Mouse (Mus musculus): ENCODE data around the gene Hspb8. TPM values are rescaled to one million over a fixed set of nuclear protein-coding genes. Genes with fewer than 3 reads are reported as not detected.
"Not testable (repeated sequence)": the region's sequence is repeated elsewhere in the genome, so short reads cannot be mapped to it uniquely, and the experiment has no call there.

Gene Hspb8
- polyA plus RNA-seq, 1 experiment from 2014 or later = 3.4 TPM

- Histone ChIP-seq H3K4me1 (ENCODE audit: control insufficient read depth, insufficient read depth, low read length) (no peaks in the 10 kb centered on the region), H3K4me3 (ENCODE audit: low read depth, low read length) (no peak overlapping the region), H3K9me3 (ENCODE audit: control insufficient read depth, low read length) (no peaks in the 10 kb centered on the region), H3K27me3 (ENCODE audit: control insufficient read depth, insufficient read depth, low read length) (no peaks in the 10 kb centered on the region), H3K4me2 (ENCODE audit: low read depth, low read length) (no peak overlapping the region), H3K36me3 (ENCODE audit: control insufficient read depth, insufficient read depth, low read length) (no peaks in the 10 kb centered on the region), H3K9ac (replicated peaks; ENCODE audit: low read depth, low read length) (no peak overlapping the region), H3K27ac (ENCODE audit: low read depth, low read length) (no peak overlapping the region)
- no peak for ATAC-seq (ENCODE audit: low read depth)
- WGBS = 88% methylated on average over 9 of the region's 9 CpGs
These were observed 35.2 kb downstream of the Hspb8 start for GRCm38 (mm10) chr5:116387302-116387935.

GRCm38 (mm10) chr5:116386020-116386419 is 36.6 kb downstream of the Hspb8 start:
- Histone ChIP-seq H3K36me3 (ENCODE audit: control insufficient read depth, insufficient read depth, low read length) (no peaks in the 10 kb centered on the region), H3K4me3 (ENCODE audit: low read depth, low read length) (no peak overlapping the region), H3K4me1 (ENCODE audit: control insufficient read depth, insufficient read depth, low read length) (no peaks in the 10 kb centered on the region), H3K27ac (ENCODE audit: low read depth, low read length) (no peak overlapping the region), H3K4me2 (ENCODE audit: low read depth, low read length) (no peak overlapping the region), H3K9me3 (ENCODE audit: control insufficient read depth, low read length) (no peaks in the 10 kb centered on the region), H3K9ac (replicated peaks; ENCODE audit: low read depth, low read length) (no peak overlapping the region), H3K27me3 (ENCODE audit: control insufficient read depth, insufficient read depth, low read length) (no peaks in the 10 kb centered on the region)
- no peak for ATAC-seq (ENCODE audit: low read depth)
- WGBS = 41% methylated on average over 11 of the region's 11 CpGs

GRCm38 (mm10) chr5:116382646-116383045 is 40.0 kb downstream of the Hspb8 start:
- not testable (repeated sequence) for H3K4me2 ChIP-seq (ENCODE audit: low read depth, low read length); H3K4me1 ChIP-seq (ENCODE audit: control insufficient read depth, insufficient read depth, low read length); H3K9ac ChIP-seq (replicated peaks; ENCODE audit: low read depth, low read length); H3K27ac ChIP-seq (ENCODE audit: low read depth, low read length); H3K4me3 ChIP-seq (ENCODE audit: low read depth, low read length); H3K9me3 ChIP-seq (ENCODE audit: control insufficient read depth, low read length); ATAC-seq (ENCODE audit: low read depth); H3K27me3 ChIP-seq (ENCODE audit: control insufficient read depth, insufficient read depth, low read length); H3K36me3 ChIP-seq (ENCODE audit: control insufficient read depth, insufficient read depth, low read length)
- WGBS = 94% methylated on average over 7 of the region's 7 CpGs

- ATAC-seq (ENCODE audit: low read depth) = no peak
- H3K27ac ChIP-seq (ENCODE audit: low read depth, low read length) = no peak overlapping the region
- no peaks in the 10 kb centered on the region for H3K9me3 ChIP-seq (ENCODE audit: control insufficient read depth, low read length)
- no peaks in the 10 kb centered on the region for H3K27me3 ChIP-seq (ENCODE audit: control insufficient read depth, insufficient read depth, low read length)
- no peaks in the 10 kb centered on the region for H3K36me3 ChIP-seq (ENCODE audit: control insufficient read depth, insufficient read depth, low read length)
- WGBS = 91% methylated on average over 6 of the region's 6 CpGs
- H3K9ac ChIP-seq (replicated peaks; ENCODE audit: low read depth, low read length) = no peak overlapping the region
- no peak overlapping the region for H3K4me2 ChIP-seq (ENCODE audit: low read depth, low read length)
- no peak overlapping the region for H3K4me3 ChIP-seq (ENCODE audit: low read depth, low read length)
- H3K4me1 ChIP-seq (ENCODE audit: control insufficient read depth, insufficient read depth, low read length) = peaks cover 6% of the 10 kb centered on the region
These were observed 40.9 kb downstream of the Hspb8 start for GRCm38 (mm10) chr5:116381726-116382125.

- Histone ChIP-seq H3K9ac (replicated peaks; ENCODE audit: low read depth, low read length) (no peak overlapping the region), H3K4me1 (ENCODE audit: control insufficient read depth, insufficient read depth, low read length) (peaks cover 6% of the 10 kb centered on the region), H3K4me3 (ENCODE audit: low read depth, low read length) (no peak overlapping the region), H3K27me3 (ENCODE audit: control insufficient read depth, insufficient read depth, low read length) (no peaks in the 10 kb centered on the region), H3K4me2 (ENCODE audit: low read depth, low read length) (no peak overlapping the region), H3K36me3 (ENCODE audit: control insufficient read depth, insufficient read depth, low read length) (no peaks in the 10 kb centered on the region), H3K27ac (ENCODE audit: low read depth, low read length) (no peak overlapping the region), H3K9me3 (ENCODE audit: control insufficient read depth, low read length) (no peaks in the 10 kb centered on the region)
- ATAC-seq (ENCODE audit: low read depth) = no peak
- 89% methylated on average over 15 of the region's 15 CpGs for WGBS
These were observed 41.4 kb downstream of the Hspb8 start for GRCm38 (mm10) chr5:116381217-116381616.

GRCm38 (mm10) chr5:116380384-116380783 is 42.3 kb downstream of the Hspb8 start:
- 82% methylated on average over 7 of the region's 7 CpGs for WGBS

GRCm38 (mm10) chr5:116378872-116379271 is 43.8 kb downstream of the Hspb8 start:
- 79% methylated on average over 5 of the region's 5 CpGs for WGBS
- no peak overlapping the region for H3K9ac ChIP-seq (replicated peaks; ENCODE audit: low read depth, low read length)
- H3K36me3 ChIP-seq (ENCODE audit: control insufficient read depth, insufficient read depth, low read length) = no peaks in the 10 kb centered on the region
- H3K4me3 ChIP-seq (ENCODE audit: low read depth, low read length) = no peak overlapping the region
- no peaks in the 10 kb centered on the region for H3K27me3 ChIP-seq (ENCODE audit: control insufficient read depth, insufficient read depth, low read length)
- H3K4me1 ChIP-seq (ENCODE audit: control insufficient read depth, insufficient read depth, low read length) = peaks cover 6% of the 10 kb centered on the region
- H3K9me3 ChIP-seq (ENCODE audit: control insufficient read depth, low read length) = no peaks in the 10 kb centered on the region
- ATAC-seq (ENCODE audit: low read depth) = no peak
- H3K27ac ChIP-seq (ENCODE audit: low read depth, low read length) = no peak overlapping the region
- no peak overlapping the region for H3K4me2 ChIP-seq (ENCODE audit: low read depth, low read length)

More at GRCm38 (mm10) chr5:116380384-116380783, 42.3 kb downstream of the Hspb8 start:
- H3K9ac ChIP-seq (replicated peaks; ENCODE audit: low read depth, low read length) = no peak overlapping the region
- H3K36me3 ChIP-seq (ENCODE audit: control insufficient read depth, insufficient read depth, low read length) = no peaks in the 10 kb centered on the region
- H3K27me3 ChIP-seq (ENCODE audit: control insufficient read depth, insufficient read depth, low read length) = no peaks in the 10 kb centered on the region
- no peaks in the 10 kb centered on the region for H3K9me3 ChIP-seq (ENCODE audit: control insufficient read depth, low read length)
- H3K4me3 ChIP-seq (ENCODE audit: low read depth, low read length) = no peak overlapping the region
- 0 out of 2 replicates have a peak overlapping the region, but pooled peaks have one; percentile 39 for H3K27ac ChIP-seq (ENCODE audit: low read depth, low read length)
- no peak for ATAC-seq (ENCODE audit: low read depth)
- H3K4me1 ChIP-seq (ENCODE audit: control insufficient read depth, insufficient read depth, low read length) = peaks cover 6% of the 10 kb centered on the region
- no peak overlapping the region for H3K4me2 ChIP-seq (ENCODE audit: low read depth, low read length)

- H3K27me3 ChIP-seq (ENCODE audit: control insufficient read depth, insufficient read depth, low read length) = no peaks in the 10 kb centered on the region
These were observed 54.7 kb downstream of the Hspb8 start for GRCm38 (mm10) chr5:116367923-116368322.

GRCm38 (mm10) chr5:116366889-116367682 is 55.6 kb downstream of the Hspb8 start:
- no peaks in the 10 kb centered on the region for H3K27me3 ChIP-seq (ENCODE audit: control insufficient read depth, insufficient read depth, low read length)
- H3K9ac ChIP-seq (replicated peaks; ENCODE audit: low read depth, low read length) = no peak overlapping the region
- 34% methylated on average over 20 of the region's 20 CpGs for WGBS
- H3K27ac ChIP-seq (ENCODE audit: low read depth, low read length) = peak overlapping the region; percentile 69
- ATAC-seq (ENCODE audit: low read depth) = peak; percentile 54
- H3K9me3 ChIP-seq (ENCODE audit: control insufficient read depth, low read length) = no peaks in the 10 kb centered on the region
- no peak overlapping the region for H3K4me2 ChIP-seq (ENCODE audit: low read depth, low read length)
- H3K4me1 ChIP-seq (ENCODE audit: control insufficient read depth, insufficient read depth, low read length) = peaks cover 5% of the 10 kb centered on the region
- no peaks in the 10 kb centered on the region for H3K36me3 ChIP-seq (ENCODE audit: control insufficient read depth, insufficient read depth, low read length)
- no peak overlapping the region for H3K4me3 ChIP-seq (ENCODE audit: low read depth, low read length)

More at GRCm38 (mm10) chr5:116367923-116368322, 54.7 kb downstream of the Hspb8 start:
- Histone ChIP-seq H3K4me2 (ENCODE audit: low read depth, low read length) (no peak overlapping the region), H3K4me3 (ENCODE audit: low read depth, low read length) (no peak overlapping the region), H3K27ac (ENCODE audit: low read depth, low read length) (peak overlapping the region; percentile 69), H3K9me3 (ENCODE audit: control insufficient read depth, low read length) (no peaks in the 10 kb centered on the region), H3K9ac (replicated peaks; ENCODE audit: low read depth, low read length) (no peak overlapping the region), H3K4me1 (ENCODE audit: control insufficient read depth, insufficient read depth, low read length) (peaks cover 5% of the 10 kb centered on the region), H3K36me3 (ENCODE audit: control insufficient read depth, insufficient read depth, low read length) (no peaks in the 10 kb centered on the region)
- peak; percentile 54; the same call in 1 of the 2 replicates for ATAC-seq (ENCODE audit: low read depth)
- 31% methylated on average over 9 of the region's 9 CpGs for WGBS

All from neural tube, embryonic 14.5 days (tissue).